Mouse (Mus musculus): ENCODE data around the gene Prg2. TPM values are rescaled to one million over a fixed set of nuclear protein-coding genes. Genes with fewer than 3 reads are reported as not detected.
A peak's percentile ranks its signal among the peaks of the same experiment; 100 is the strongest.

Gene Prg2
- polyA plus RNA-seq, 1 experiment from 2014 or later, result 0.68 TPM

DNA sequence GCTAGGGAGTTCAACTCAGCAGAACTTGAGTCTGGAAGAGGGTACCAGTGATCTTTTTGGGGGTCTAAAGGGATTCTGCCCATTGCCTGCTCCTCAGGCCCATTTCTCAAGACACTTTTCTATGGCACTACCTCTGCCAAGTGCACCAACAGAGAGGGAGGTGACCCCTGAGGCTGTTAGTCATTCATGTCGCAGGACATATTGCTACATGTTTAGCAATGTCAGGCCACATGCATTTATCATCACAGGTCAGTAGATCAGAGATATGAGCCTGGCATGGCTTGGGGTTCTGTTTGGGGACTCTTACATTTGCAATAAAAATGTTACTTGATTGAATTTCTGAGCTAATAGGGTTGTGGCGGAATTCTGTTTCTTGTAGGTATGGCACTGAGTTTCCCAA, 4.7 kb upstream of the Prg2 start:
- no peaks in the 10 kb centered on the region for H3K4me1 ChIP-seq (ENCODE audit: control insufficient read depth, insufficient read depth, low read length)
- H3K27ac ChIP-seq (ENCODE audit: low read length), result no peak overlapping the region
- no peaks in the 10 kb centered on the region for H3K27me3 ChIP-seq (ENCODE audit: control insufficient read depth, insufficient read depth, low read length)
- H3K4me3 ChIP-seq (ENCODE audit: low read length), result no peak overlapping the region
- no peak overlapping the region for H3K4me2 ChIP-seq (ENCODE audit: low read depth, low read length)
- WGBS, result 85% methylated on average over 2 of the region's 2 CpGs
- H3K36me3 ChIP-seq (ENCODE audit: control insufficient read depth, insufficient read depth), result no peaks in the 10 kb centered on the region
- ATAC-seq (replicated peaks; ENCODE audit: extremely low read depth, insufficient read depth, low FRiP score), result no peak
- no peak overlapping the region for H3K9ac ChIP-seq (ENCODE audit: low read length)
- no peaks in the 10 kb centered on the region for H3K9me3 ChIP-seq (replicated peaks; ENCODE audit: control insufficient read depth, low read length)

GRCm38 (mm10) chr2:84987930-84988329, 7.7 kb downstream of the Prg2 start, which contains the start of gene Prg3:
Prg3 (plus strand) TSS chr2:84988215.
- no peak within 1 kb of the TSS for H3K4me2 ChIP-seq (ENCODE audit: low read depth, low read length)
- WGBS, result 62% methylated on average over 1 of the region's 1 CpGs
- no peak within 1 kb of the TSS for H3K9ac ChIP-seq (ENCODE audit: low read length)
- H3K27me3 ChIP-seq (ENCODE audit: control insufficient read depth, insufficient read depth, low read length), result no peaks in the 10 kb centered on the region
- H3K27ac ChIP-seq (ENCODE audit: low read length), result no peak within 1 kb of the TSS
- no peaks in the 10 kb centered on the region for H3K36me3 ChIP-seq (ENCODE audit: control insufficient read depth, insufficient read depth)
- no peaks in the 10 kb centered on the region for H3K9me3 ChIP-seq (replicated peaks; ENCODE audit: control insufficient read depth, low read length)
- H3K4me1 ChIP-seq (ENCODE audit: control insufficient read depth, insufficient read depth, low read length), result no peaks in the 10 kb centered on the region
- no peak for ATAC-seq (replicated peaks; ENCODE audit: extremely low read depth, insufficient read depth, low FRiP score)
- H3K4me3 ChIP-seq (ENCODE audit: low read length), result no peak within 1 kb of the TSS

- no peak overlapping the region for H3K9ac ChIP-seq (ENCODE audit: low read length)
- no peak for ATAC-seq (replicated peaks; ENCODE audit: extremely low read depth, insufficient read depth, low FRiP score)
Observed at GRCm38 (mm10) chr2:84996376-84996775, 16.1 kb downstream of the Prg2 start.

DNA sequence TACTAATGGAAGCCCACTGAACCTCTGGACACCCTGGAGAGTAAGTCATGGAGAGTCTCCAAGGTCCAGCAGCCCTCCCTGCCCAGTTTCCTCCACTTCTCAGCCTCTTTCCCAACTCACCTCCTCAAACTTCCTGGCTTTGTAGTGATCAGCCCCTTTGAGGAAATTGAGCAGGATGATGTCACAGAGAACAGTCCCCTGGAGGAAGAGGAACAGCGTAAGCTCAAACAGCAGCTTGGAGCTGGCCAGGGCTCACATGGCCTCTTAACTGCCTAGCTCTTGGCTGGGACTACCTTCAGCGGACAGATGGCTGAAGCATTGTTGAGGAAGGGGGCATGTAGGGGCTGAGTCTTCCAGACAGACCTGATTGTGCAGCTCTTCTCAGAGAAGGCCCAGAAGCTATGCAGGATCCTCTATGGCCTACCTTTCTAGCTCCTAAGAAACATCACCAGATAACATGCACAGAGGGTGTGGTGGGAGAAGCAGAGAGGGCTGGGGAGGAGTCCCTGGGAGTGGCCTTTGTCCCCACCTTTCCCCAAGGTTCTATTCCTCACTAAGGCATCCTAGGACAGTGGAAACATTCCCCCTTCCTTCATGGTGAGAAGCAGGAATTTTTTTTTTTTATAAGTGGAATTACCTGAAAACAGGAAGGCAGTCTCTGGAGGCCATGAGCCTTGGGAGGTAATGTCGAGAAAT, 19.4 kb downstream of the Prg2 start:
- Histone ChIP-seq H3K9me3 (replicated peaks; ENCODE audit: control insufficient read depth, low read length) (no peaks in the 10 kb centered on the region), H3K4me2 (ENCODE audit: low read depth, low read length) (no peak overlapping the region), H3K4me3 (ENCODE audit: low read length) (no peak overlapping the region), H3K36me3 (ENCODE audit: control insufficient read depth, insufficient read depth) (no peaks in the 10 kb centered on the region), H3K27ac (ENCODE audit: low read length) (peak overlapping the region; percentile 65), H3K27me3 (ENCODE audit: control insufficient read depth, insufficient read depth, low read length) (no peaks in the 10 kb centered on the region), H3K9ac (ENCODE audit: low read length) (no peak overlapping the region), H3K4me1 (ENCODE audit: control insufficient read depth, insufficient read depth, low read length) (no peaks in the 10 kb centered on the region)
- ATAC-seq (replicated peaks; ENCODE audit: extremely low read depth, insufficient read depth, low FRiP score), result peak; percentile 46; the same call in 1 of the 2 replicates
- WGBS, result 53% methylated on average over 3 of the region's 3 CpGs

More at GRCm38 (mm10) chr2:84996376-84996775, 16.1 kb downstream of the Prg2 start:
- Histone ChIP-seq H3K4me1 (ENCODE audit: control insufficient read depth, insufficient read depth, low read length) (no peaks in the 10 kb centered on the region), H3K36me3 (ENCODE audit: control insufficient read depth, insufficient read depth) (no peaks in the 10 kb centered on the region), H3K4me3 (ENCODE audit: low read length) (no peak overlapping the region), H3K27ac (ENCODE audit: low read length) (no peak overlapping the region), H3K9me3 (replicated peaks; ENCODE audit: control insufficient read depth, low read length) (no peaks in the 10 kb centered on the region), H3K4me2 (ENCODE audit: low read depth, low read length) (no peak overlapping the region), H3K27me3 (ENCODE audit: control insufficient read depth, insufficient read depth, low read length) (no peaks in the 10 kb centered on the region)
- WGBS, result 84% methylated on average over 2 of the region's 2 CpGs

DNA sequence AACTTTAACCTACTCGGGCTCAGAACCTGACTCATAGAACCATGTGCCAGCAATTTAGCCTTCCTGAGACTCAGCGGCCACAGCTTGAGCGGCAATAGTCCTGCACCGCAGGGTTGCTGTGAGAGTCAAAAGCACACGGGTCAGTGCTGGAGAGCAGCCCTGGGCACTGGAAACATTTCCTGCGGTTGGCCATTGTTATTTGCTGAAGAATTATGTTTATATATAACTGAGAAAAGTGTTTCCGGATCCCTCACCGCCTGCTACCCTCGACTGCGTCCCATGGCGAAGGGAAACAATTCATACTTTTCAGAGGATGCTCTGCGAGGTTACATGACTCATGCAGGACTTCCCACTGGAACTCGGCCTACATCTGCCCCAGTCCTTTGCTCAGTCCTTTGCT, 21.2 kb downstream of the Prg2 start:
- 74% methylated on average over 13 of the region's 13 CpGs for WGBS
- Histone ChIP-seq H3K27me3 (ENCODE audit: control insufficient read depth, insufficient read depth, low read length) (no peaks in the 10 kb centered on the region), H3K9me3 (replicated peaks; ENCODE audit: control insufficient read depth, low read length) (no peaks in the 10 kb centered on the region), H3K4me2 (ENCODE audit: low read depth, low read length) (no peak overlapping the region), H3K36me3 (ENCODE audit: control insufficient read depth, insufficient read depth) (no peaks in the 10 kb centered on the region), H3K9ac (ENCODE audit: low read length) (no peak overlapping the region), H3K4me1 (ENCODE audit: control insufficient read depth, insufficient read depth, low read length) (no peaks in the 10 kb centered on the region), H3K27ac (ENCODE audit: low read length) (peak overlapping the region; percentile 34; the same call in 1 of the 2 replicates), H3K4me3 (ENCODE audit: low read length) (no peak overlapping the region)
- 0 out of 2 replicates have a peak, but pooled peaks have one; percentile 24 for ATAC-seq (replicated peaks; ENCODE audit: extremely low read depth, insufficient read depth, low FRiP score)

- peak; percentile 44; the same call in 1 of the 2 replicates for ATAC-seq (replicated peaks; ENCODE audit: extremely low read depth, insufficient read depth, low FRiP score)
- 38% methylated on average over 8 of the region's 8 CpGs for WGBS
- Histone ChIP-seq H3K27ac (ENCODE audit: low read length) (no peak overlapping the region), H3K4me1 (ENCODE audit: control insufficient read depth, insufficient read depth, low read length) (no peaks in the 10 kb centered on the region), H3K4me3 (ENCODE audit: low read length) (no peak overlapping the region), H3K9me3 (replicated peaks; ENCODE audit: control insufficient read depth, low read length) (no peaks in the 10 kb centered on the region), H3K9ac (ENCODE audit: low read length) (no peak overlapping the region), H3K27me3 (ENCODE audit: control insufficient read depth, insufficient read depth, low read length) (no peaks in the 10 kb centered on the region), H3K4me2 (ENCODE audit: low read depth, low read length) (no peak overlapping the region), H3K36me3 (ENCODE audit: control insufficient read depth, insufficient read depth) (no peaks in the 10 kb centered on the region)
Observed at GRCm38 (mm10) chr2:85002575-85002974, 22.3 kb downstream of the Prg2 start.

DNA sequence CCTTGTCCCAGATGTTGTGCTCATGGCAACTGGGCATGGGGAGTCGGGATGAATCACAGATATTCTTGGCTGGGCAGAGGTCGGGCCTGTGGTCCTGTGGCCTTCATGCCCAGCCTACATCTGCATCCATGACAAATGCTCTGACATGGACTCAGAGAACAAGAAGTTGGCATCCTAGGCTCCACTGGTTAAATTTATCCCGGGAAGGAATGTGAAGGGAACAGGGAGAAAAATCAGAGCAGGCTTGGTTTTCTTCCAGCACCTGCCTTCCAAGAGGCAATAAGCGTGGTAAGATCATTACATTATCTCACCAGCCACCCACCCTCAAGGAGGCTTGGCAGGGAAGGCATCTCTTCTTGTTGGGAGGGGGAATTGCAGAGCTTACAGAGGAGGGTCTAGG, 24.1 kb downstream of the Prg2 start:
- Histone ChIP-seq H3K9me3 (replicated peaks; ENCODE audit: control insufficient read depth, low read length) (no peaks in the 10 kb centered on the region), H3K4me1 (ENCODE audit: control insufficient read depth, insufficient read depth, low read length) (no peaks in the 10 kb centered on the region), H3K4me3 (ENCODE audit: low read length) (no peak overlapping the region), H3K27me3 (ENCODE audit: control insufficient read depth, insufficient read depth, low read length) (no peaks in the 10 kb centered on the region), H3K36me3 (ENCODE audit: control insufficient read depth, insufficient read depth) (no peaks in the 10 kb centered on the region), H3K9ac (ENCODE audit: low read length) (no peak overlapping the region), H3K4me2 (ENCODE audit: low read depth, low read length) (no peak overlapping the region), H3K27ac (ENCODE audit: low read length) (no peak overlapping the region)
- 72% methylated on average over 4 of the region's 4 CpGs for WGBS
- ATAC-seq (replicated peaks; ENCODE audit: extremely low read depth, insufficient read depth, low FRiP score), result no peak

DNA sequence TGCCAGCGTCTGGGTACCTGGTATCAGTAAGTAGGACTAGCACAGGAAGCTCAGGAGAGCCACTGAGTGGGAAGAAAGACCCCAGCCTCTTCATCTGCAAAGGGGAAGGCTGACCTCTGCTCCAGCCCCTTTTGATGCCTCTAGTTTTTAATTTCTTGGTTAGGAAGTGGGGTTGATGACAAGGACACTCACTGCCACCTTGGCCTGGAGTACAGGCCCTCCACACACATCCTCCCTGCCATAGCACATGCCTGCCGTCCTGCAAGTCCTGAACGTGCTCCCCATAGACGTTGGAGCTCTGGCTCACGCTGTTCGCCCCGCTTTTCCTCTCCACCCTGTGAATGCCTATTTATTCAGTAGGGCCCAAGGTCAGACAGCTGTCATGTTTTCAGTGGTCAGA, 26.3 kb downstream of the Prg2 start:
- no peaks in the 10 kb centered on the region for H3K36me3 ChIP-seq (ENCODE audit: control insufficient read depth, insufficient read depth)
- no peak for ATAC-seq (replicated peaks; ENCODE audit: extremely low read depth, insufficient read depth, low FRiP score)
- WGBS, result 61% methylated on average over 7 of the region's 7 CpGs

GRCm38 (mm10) chr2:85007729-85008128, 27.5 kb downstream of the Prg2 start:
- Histone ChIP-seq H3K9me3 (replicated peaks; ENCODE audit: control insufficient read depth, low read length) (no peaks in the 10 kb centered on the region), H3K9ac (ENCODE audit: low read length) (no peak overlapping the region), H3K27ac (ENCODE audit: low read length) (no peak overlapping the region), H3K4me2 (ENCODE audit: low read depth, low read length) (no peak overlapping the region), H3K27me3 (ENCODE audit: control insufficient read depth, insufficient read depth, low read length) (no peaks in the 10 kb centered on the region), H3K4me1 (ENCODE audit: control insufficient read depth, insufficient read depth, low read length) (peaks cover 14% of the 10 kb centered on the region), H3K36me3 (ENCODE audit: control insufficient read depth, insufficient read depth) (no peaks in the 10 kb centered on the region), H3K4me3 (ENCODE audit: low read length) (no peak overlapping the region)
- ATAC-seq (replicated peaks; ENCODE audit: extremely low read depth, insufficient read depth, low FRiP score), result no peak
- WGBS, result 27% methylated on average over 4 of the region's 4 CpGs

More for the DNA sequence above, 26.3 kb downstream of the Prg2 start:
- Histone ChIP-seq H3K9ac (ENCODE audit: low read length) (no peak overlapping the region), H3K4me1 (ENCODE audit: control insufficient read depth, insufficient read depth, low read length) (peaks cover 4% of the 10 kb centered on the region; the same call in 1 of the 2 replicates), H3K4me2 (ENCODE audit: low read depth, low read length) (no peak overlapping the region), H3K27ac (ENCODE audit: low read length) (no peak overlapping the region), H3K27me3 (ENCODE audit: control insufficient read depth, insufficient read depth, low read length) (no peaks in the 10 kb centered on the region), H3K4me3 (ENCODE audit: low read length) (no peak overlapping the region), H3K9me3 (replicated peaks; ENCODE audit: control insufficient read depth, low read length) (no peaks in the 10 kb centered on the region)

Data from heart, embryonic 16.5 days (tissue).